Mouse (Mus musculus) frontal cortex, postnatal 10 days (tissue): ENCODE measurements at regions not wholly inside any gene's neighbourhood (a gene's known extent, or its start where the extent isn't known, plus 50 kb on each side); places are given as distances from the start of the nearest gene placed in this dataset.
A peak's percentile ranks its signal among the peaks of the same experiment; 100 is the strongest.

Experiments
- DNase-seq, 2 experiments: peaks; one replicate each; pipeline ENCODE4 v3.0.0; 2022; ENCODE audit warnings: low spot score in 2 of 2, mixed read lengths in 1 of 2

DNA sequence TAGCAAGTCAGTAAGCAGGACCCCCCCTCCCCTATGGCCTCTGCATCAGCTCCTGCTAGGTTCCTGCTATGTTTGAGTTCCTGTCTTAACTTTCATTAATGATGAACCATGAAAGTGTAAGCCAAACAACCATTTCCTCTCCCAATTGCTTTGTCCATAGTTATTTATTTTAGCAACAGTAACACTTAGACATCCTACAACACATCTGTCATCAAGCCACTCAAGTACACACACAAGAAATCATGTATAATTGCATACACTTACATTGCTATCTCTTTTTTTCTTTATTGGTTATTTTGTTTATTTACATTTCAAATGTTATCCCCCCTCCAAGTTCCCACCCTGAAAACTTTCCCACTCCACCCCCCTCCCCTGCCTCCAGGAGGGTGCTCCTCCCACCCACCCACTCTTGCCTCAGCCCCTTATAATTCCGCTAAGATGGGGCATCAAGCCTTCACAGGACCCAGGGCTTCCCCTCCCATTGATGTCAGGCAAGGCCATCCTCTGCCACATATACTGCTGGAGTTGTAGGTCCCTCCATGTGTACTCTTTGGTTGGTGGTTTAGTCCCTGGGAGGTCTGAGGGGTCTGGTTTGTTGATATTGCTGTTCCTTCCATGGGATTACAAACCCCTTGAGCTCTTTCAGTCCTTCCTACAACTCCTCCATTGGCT, 310.9 kb upstream of the Ccnh start:
- DNase-seq: no peak

DNA sequence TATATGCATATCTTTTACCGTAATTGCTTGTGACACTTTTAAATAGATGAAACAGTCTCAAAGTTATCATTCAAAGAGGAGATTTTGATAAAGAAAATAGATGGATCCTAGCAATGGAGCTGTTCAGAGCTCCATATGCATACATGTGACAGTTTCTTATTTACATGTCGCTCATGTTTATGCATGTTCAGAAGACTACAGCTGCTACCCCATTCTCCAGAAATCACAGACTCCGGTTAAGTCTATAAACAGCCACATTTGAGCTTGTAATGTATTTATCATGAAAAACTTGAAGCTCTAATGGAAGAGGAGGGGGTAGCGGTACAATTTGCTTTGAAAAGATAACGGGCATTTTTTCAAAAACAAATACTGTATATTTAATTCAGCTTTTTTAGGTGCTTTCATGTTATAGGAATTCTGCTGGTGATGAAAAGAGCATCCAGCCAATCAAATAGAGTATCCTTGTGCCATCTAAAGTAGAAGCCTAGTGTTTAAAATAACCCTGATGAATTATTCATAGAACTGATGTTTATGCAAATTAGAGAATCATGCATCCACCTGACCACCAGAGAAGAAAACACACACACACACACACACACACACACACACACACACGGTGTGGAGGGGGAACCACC, 283.7 kb upstream of the Ccnh start:
- DNase-seq: peak in 1 of 2 experiments; percentile 5

DNA sequence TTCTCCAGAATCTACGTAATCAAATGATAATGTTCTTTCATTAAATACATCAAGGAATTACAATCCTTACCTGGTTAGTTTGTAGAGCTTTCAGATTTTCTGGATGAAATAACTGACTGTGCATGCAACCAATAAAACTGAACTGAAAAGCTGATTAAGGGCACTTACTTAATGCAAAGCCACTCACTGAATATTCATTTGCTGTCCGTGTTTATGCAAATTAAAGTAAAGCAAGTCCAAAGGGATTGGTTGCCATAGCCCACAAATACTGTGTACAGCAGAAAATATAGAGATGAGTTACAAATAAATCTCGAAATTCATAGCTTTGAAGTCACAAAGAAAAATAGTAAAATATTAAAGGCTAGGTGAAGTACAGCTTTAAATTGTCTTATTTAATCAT, 283.2 kb upstream of the Ccnh start:
- DNase-seq: no peak

DNA sequence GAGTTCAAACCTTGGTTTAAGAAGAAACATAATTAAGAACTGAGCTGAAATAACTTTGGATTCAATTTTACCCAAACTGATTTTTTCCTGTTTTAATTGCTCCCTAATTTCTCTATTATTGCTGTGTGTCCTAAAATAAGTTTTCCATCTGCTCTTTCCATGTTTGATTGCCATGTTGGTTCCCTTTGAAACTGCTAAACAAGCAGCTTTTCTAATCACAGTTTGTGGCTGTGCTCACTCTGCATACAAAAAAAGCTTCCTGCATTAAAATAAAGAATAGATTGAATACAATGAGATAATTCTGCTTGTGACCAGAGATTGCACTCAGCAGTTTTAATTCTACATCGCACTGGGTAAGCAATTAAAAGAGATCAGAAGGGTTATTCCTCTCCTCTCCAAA, 257.9 kb upstream of the Ccnh start:
- no peak for DNase-seq

DNA sequence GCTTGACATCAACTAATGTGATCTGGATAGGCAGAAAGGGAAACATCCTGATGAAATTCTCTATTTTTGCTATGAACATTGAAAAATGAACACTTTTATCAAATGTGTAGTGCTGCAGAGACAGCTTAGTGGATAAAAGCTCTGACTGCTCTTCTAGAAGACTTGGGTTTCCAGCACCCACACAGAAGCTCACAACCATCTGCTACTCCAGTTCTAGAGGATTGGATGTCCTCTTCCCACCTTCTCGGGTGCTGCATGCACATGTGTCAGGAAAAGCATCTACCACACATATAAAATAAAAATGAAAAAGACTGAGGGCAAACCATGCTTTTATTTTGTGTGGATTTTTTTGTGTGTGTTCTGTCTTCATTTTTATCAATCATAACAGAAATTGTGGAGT, 253.6 kb upstream of the Ccnh start:
- no peak for DNase-seq

DNA sequence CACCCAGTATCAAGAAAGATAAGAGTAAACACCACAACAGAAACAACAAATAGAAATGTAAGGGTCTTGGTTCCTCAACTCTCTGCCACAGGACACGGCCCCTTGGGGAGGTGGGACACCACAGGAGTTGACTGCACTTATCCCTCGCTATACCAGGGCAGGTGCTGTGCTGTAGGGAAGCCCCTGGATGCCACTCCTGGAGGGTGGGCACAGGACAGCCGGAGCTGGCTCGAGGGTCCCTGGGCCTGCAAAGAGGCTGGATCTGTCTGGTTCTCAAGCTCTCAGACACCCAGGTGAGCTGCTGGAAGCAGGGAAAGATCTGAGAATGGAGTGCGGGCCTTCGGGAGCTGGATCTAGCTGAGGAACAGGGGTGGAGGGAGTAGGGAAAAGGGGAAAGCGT, 249.5 kb upstream of the Ccnh start:
- no peak for DNase-seq

DNA sequence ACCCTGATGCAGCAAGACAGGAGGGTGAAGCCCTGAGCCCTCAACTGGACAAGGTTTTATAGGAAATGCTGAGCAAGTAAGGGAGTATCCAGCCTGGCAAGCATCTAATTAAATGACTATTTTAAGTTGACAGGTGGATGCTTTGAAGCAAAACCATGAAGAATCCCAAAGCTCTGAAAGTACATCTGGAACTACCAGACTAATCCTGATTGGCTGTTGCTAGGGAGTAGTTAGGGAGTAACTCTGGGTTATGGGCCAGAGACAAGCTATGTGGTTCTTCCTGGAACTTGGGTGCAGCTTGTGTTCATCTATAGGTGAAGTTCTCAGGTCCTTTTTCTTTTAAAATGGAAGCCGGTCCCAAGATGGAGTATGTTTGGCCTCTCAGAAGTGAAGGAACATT, 248.3 kb upstream of the Ccnh start:
- DNase-seq: no peak

DNA sequence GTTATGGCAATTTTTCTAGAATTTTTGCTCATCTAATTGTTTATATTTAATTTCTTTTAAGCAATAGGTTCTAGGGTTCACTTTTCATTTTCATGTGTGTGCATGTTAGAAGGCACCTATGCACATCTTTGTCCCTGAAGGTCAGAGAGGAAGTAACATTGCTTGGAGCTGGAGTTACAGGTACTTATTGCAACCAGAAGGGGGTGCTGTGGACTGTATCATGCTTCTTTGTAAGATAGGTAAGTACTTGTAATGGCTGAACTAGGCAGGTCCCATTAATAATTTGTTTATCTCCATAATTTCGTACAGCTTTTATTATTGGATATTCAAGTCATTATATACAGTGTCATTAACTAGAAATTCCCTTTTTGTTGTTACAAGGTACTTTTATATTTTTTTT, 238.3 kb upstream of the Ccnh start:
- no peak for DNase-seq

DNA sequence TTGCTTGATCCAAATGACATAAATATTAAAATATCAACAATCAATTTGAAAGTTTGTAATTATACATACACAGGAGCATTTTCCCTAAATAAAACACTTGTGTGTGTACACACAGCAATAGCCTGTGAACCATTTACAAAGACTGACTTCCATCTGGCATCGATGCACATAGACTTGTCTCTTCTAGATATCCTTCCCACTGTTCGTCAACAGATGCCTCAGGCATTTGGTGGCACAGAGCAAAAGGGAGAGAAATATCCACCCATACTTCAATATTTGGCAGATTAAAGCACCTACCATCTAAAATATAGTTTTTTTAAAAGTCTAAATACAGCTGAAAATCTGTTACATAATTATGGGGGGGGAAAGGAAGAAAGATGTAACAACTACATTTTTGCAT, 236.0 kb upstream of the Ccnh start:
- DNase-seq: no peak

DNA sequence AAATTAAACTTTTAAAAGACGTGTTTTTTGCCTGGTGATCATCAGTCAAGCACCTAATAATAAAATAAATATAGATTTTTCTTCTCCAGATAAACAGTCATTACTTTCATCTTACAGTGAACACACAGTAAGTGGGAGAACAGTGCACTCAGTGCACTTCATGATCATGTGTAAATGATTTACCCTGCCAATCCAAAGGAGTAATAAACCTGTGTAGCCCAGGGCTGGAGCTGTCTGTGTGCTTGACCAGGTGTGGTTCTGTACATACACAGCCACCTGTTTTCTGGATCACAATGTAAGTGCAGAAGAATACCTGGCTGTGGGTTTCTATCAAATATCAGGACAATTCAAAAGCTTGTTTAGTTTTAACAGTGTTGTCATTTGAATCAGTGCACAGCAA, 235.4 kb upstream of the Ccnh start:
- no peak for DNase-seq

DNA sequence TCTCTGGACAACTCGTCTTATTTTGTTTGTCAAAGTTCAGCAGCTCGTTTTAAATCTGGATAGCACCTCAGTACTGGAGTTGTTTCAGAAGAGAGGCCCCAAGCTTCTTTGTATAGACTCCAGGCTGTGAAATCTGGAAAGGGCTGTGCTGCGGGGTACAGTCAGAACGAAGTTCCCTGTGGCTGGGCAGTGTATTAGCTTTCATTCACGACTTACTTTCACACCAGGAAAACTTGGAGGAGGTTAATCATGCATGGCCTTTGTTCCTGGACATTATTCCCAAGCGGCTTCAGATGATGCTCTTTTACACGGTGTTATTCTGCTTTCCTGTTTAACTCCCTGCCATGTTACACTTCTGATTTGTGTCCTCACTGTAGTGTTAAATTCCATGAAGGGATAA, 220.3 kb upstream of the Ccnh start:
- no peak for DNase-seq
